8 mouse cellular contexts compared by ENCODE assay signal in the genomic region with DNA sequence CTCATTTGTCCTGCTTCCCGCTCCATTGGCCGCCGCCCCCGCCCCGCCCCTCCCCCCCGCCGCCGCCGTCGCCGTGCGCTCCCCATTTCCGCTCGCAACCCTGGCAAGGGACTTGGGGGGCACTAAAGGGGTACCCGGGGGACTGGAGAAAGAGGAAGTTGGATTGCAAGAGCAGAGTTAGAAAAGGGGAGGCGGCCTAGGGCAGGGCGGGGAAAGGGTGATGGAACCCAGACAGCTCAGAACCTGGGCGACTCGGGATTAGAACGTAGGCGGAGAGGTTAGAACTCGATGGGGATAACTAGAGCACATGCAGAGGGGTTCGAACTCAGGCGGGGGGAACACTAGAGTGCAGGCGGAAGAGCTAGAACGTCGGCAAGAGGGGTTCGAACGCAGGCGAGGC. TPM values are rescaled to one million over a fixed set of nuclear protein-coding genes. Genes with fewer than 3 reads are reported as not detected.
DNase-seq lines count a peak whose midpoint lies in the region; ATAC-seq lines count a peak whose summit lies in the region.

No protein-coding gene starts in this region.

- 0 out of 2 replicates have a peak, but pooled peaks have one; percentile 24 for ATAC-seq in kidney, embryonic 14.5 days (ENCODE audit: low FRiP score, low TSS enrichment)
- peak; percentile 86 for ATAC-seq in common myeloid progenitor, adult 5-6 weeks (replicated peaks; ENCODE audit: low read depth, poor library complexity, severe bottlenecking)
- no peak for ATAC-seq in midbrain, embryonic 12.5 days (ENCODE audit: low FRiP score, low read depth)

- H3K9me3 ChIP-seq in kidney, embryonic 14.5 days (ENCODE audit: control insufficient read depth, low read length), result no peaks in the 10 kb centered on the region
- no peaks in the 10 kb centered on the region for H3K9me3 ChIP-seq in midbrain, embryonic 12.5 days

- no peak overlapping the region for H3K27ac ChIP-seq in kidney, embryonic 14.5 days (ENCODE audit: low read depth, low read length)
- H3K27ac ChIP-seq in midbrain, embryonic 12.5 days (replicated peaks), result no peak overlapping the region

- peak overlapping the region; percentile 63 for H3K4me2 ChIP-seq in kidney, embryonic 14.5 days (replicated peaks; ENCODE audit: low read depth, low read length)
- peak overlapping the region; percentile 62 for H3K4me2 ChIP-seq in midbrain, embryonic 12.5 days (replicated peaks)

- H3K9ac ChIP-seq in kidney, embryonic 14.5 days (ENCODE audit: low read depth, low read length), result peak overlapping the region; percentile 44
- H3K9ac ChIP-seq in midbrain, embryonic 12.5 days (replicated peaks), result peak overlapping the region; percentile 52

- peaks cover 68% of the 10 kb centered on the region for H3K27me3 ChIP-seq in kidney, embryonic 14.5 days (ENCODE audit: control insufficient read depth, insufficient read depth, low read length)
- peaks cover 79% of the 10 kb centered on the region for H3K27me3 ChIP-seq in midbrain, embryonic 12.5 days

- WGBS in kidney, embryonic 14.5 days, result 2% methylated on average over 30 of the region's 30 CpGs
- WGBS in midbrain, embryonic 12.5 days, result 2% methylated on average over 30 of the region's 30 CpGs

- peaks cover 11% of the 10 kb centered on the region; the same call in 1 of the 2 replicates for H3K4me1 ChIP-seq in kidney, embryonic 14.5 days (ENCODE audit: control insufficient read depth, insufficient read depth, low read length)
- peaks cover 47% of the 10 kb centered on the region for H3K4me1 ChIP-seq in midbrain, embryonic 12.5 days

- no peak for DNase-seq in kidney, adult 11 months
- DNase-seq in induced T-regulatory cell, adult 2 months (ENCODE audit: low read depth), result peak; percentile 44
- peak; percentile 55 to 77 for DNase-seq in thymus, postnatal 36 days
- no peak for DNase-seq in urinary bladder, postnatal 10 days (ENCODE audit: low spot score)
- DNase-seq in left cerebral cortex, adult 18-20 months (ENCODE audit: low spot score in 2 of 2), result no peak

- H3K36me3 ChIP-seq in kidney, embryonic 14.5 days (ENCODE audit: control insufficient read depth, insufficient read depth, low read length), result no peaks in the 10 kb centered on the region
- H3K36me3 ChIP-seq in midbrain, embryonic 12.5 days, result no peaks in the 10 kb centered on the region

- peak overlapping the region; percentile 43 for H3K4me3 ChIP-seq in kidney, embryonic 14.5 days (ENCODE audit: low read length)
- H3K4me3 ChIP-seq in midbrain, embryonic 12.5 days, result peak overlapping the region; percentile 43

RNA-seq across cellular contexts. Expression of a gene that starts 10.2 kb away (rescaled TPM):
- polyA plus RNA-seq in kidney, embryonic 14.5 days (2014; fragmentation: Nextera tagmentation; extraction: Ambion mirVana), result not detected in 2 replicates
- total RNA-seq in common myeloid progenitor, adult 5-6 weeks (2017), result not detected in 2 replicates
- 3.6 and 5.9 TPM in 2 replicates for polyA plus RNA-seq in midbrain, embryonic 12.5 days (2016; fragmentation: Nextera tagmentation; extraction: Ambion mirVana)
- total RNA-seq in left cerebral cortex, adult 18-20 months (2021), result not detected

RNA-seq across cellular contexts. Expression of a gene that starts 18.1 kb away (rescaled TPM):
- 129 and 144 TPM in 2 replicates for polyA plus RNA-seq in kidney, embryonic 14.5 days (2014; fragmentation: Nextera tagmentation; extraction: Ambion mirVana)
- total RNA-seq in common myeloid progenitor, adult 5-6 weeks (2017), result 78.3 and 82.6 TPM in 2 replicates
- 111 and 118 TPM in 2 replicates for polyA plus RNA-seq in midbrain, embryonic 12.5 days (2016; fragmentation: Nextera tagmentation; extraction: Ambion mirVana)
- total RNA-seq in left cerebral cortex, adult 18-20 months (2021), result 100 to 1,000 TPM; 305 to 355 TPM

RNA-seq across cellular contexts. Expression of a gene that starts 51.3 kb away (rescaled TPM):
- 0.27 and 0.68 TPM in 2 replicates for polyA plus RNA-seq in kidney, embryonic 14.5 days (2014; fragmentation: Nextera tagmentation; extraction: Ambion mirVana)
- 17.1 and 23.8 TPM in 2 replicates for total RNA-seq in common myeloid progenitor, adult 5-6 weeks (2017)
- polyA plus RNA-seq in midbrain, embryonic 12.5 days (2016; fragmentation: Nextera tagmentation; extraction: Ambion mirVana), result 77.8 and 86.3 TPM in 2 replicates
- total RNA-seq in left cerebral cortex, adult 18-20 months (2021), result 1,000 to 10,000 TPM; 1,987 to 2,019 TPM

RNA-seq across cellular contexts. Expression of a gene that starts 51.7 kb away (rescaled TPM):
- 67.5 and 91.2 TPM in 2 replicates for polyA plus RNA-seq in kidney, embryonic 14.5 days (2014; fragmentation: Nextera tagmentation; extraction: Ambion mirVana)
- total RNA-seq in common myeloid progenitor, adult 5-6 weeks (2017), result 43.2 and 54.1 TPM in 2 replicates
- 78.6 and 79.4 TPM in 2 replicates for polyA plus RNA-seq in midbrain, embryonic 12.5 days (2016; fragmentation: Nextera tagmentation; extraction: Ambion mirVana)
- 10 to 100 TPM; 57.1 to 74.1 TPM for total RNA-seq in left cerebral cortex, adult 18-20 months (2021)

RNA-seq across cellular contexts. Expression of a gene that starts 57.3 kb away (rescaled TPM):
- 1.5 and 1.6 TPM in 2 replicates for polyA plus RNA-seq in kidney, embryonic 14.5 days (2014; fragmentation: Nextera tagmentation; extraction: Ambion mirVana)
- not detected in 2 replicates for total RNA-seq in common myeloid progenitor, adult 5-6 weeks (2017)
- polyA plus RNA-seq in midbrain, embryonic 12.5 days (2016; fragmentation: Nextera tagmentation; extraction: Ambion mirVana), result 0.31 and 0.36 TPM in 2 replicates
- total RNA-seq in left cerebral cortex, adult 18-20 months (2021), result under 1 TPM; 0.30 to 0.77 TPM

Comparison
In these comparisons a context has a peak if more than half of its experiments do, and no peak if none do; other contexts are left out.
1. DNase-seq: peak in induced T-regulatory cell, adult 2 months (single experiment) and thymus, postnatal 36 days (2 of 2); none in kidney, adult 11 months (single experiment), urinary bladder, postnatal 10 days (single experiment) and left cerebral cortex, adult 18-20 months (0 of 2).
2. RNA of a gene that starts 51.3 kb away (total RNA-seq): 1,987 to 2,019 TPM in left cerebral cortex, adult 18-20 months; 17.1 to 23.8 TPM in common myeloid progenitor, adult 5-6 weeks; every median in the first group is over 10 times any median in the second.